Mouse (Mus musculus) kidney, adult 2 months (tissue): ENCODE results near the gene Gria2.

Experiments
- CTCF ChIP-seq: fragments of 200-500 bp; conservative IDR thresholded peaks from 2 replicates; pipeline ENCODE4 v1.5.1; 2011; ENCODE audit warnings: low read depth, mild to moderate bottlenecking, control low read depth, low read length, moderate library complexity, mixed read lengths; ENCODE audit not compliant: insufficient read depth, insufficient read length
- POLR2A ChIP-seq: fragments of 200-500 bp; IDR thresholded peaks from one replicate; pipeline ENCODE4 v1.6.1; 2011; ENCODE audit warnings: low read depth, low read length, control low read depth

DNA sequence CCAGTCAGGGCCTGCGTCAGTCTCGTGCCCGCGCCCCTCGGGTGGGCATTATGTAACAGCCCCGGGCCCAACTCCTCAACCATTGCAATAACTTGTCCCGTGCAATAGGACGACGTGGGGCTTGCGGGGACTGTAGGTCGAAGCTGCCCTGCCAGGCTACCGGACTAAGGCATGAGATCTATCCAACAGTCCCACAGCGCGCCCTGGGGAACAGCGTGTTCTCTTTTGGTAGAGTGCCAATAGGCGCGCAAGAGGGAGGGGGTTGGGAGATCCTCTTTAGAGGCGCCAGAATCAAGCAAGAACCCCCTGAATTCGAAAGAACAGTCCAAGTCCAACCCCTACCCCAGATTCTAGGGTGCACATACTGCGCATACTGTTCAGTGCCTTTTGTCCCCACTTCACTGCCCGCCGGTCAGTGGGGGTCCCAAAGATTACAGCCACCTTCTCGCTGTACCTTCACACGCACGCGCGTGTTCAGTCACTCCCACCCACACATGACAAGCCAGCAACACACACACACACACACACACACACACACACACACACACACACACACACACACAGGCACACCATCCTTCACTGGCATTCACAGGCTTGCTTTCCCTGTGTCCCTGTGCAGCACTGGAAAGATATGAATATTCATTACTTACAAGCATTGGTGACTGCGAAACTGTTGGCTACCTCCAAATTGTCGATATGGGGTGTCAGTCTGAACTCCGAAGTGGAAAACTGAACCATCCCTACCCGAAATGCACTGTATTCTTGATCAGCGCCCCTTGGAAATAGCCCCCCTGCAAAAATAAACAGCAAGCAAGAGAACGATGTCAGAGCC is 1.4 kb downstream of the Gria2 start:
- TF ChIP-seq POLR2A = no peak
- TF ChIP-seq CTCF = no peak
